Mouse (Mus musculus) hindbrain, embryonic 12.5 days (tissue): ENCODE data around the gene Me1. TPM values are rescaled to one million over a fixed set of nuclear protein-coding genes. Genes with fewer than 3 reads are reported as not detected.

Experiments used
- ATAC-seq: fragments of 200-750 bp; cut with Nextera tagmentation; 2 replicates; pipeline ENCODE4 v1.8.0; 2017; ENCODE audit warnings: moderate TSS enrichment; ENCODE audit not compliant: low FRiP score
- H3K27ac ChIP-seq: fragments of 300-500 bp; sonication (generic); 2 replicates; pipeline ENCODE4 v1.5.1; 2016; ENCODE audit warnings: mild to moderate bottlenecking
- H3K27me3 ChIP-seq: fragments of 300-500 bp; sonication (generic); 2 replicates; pipeline ENCODE4 v1.6.1; 2016; ENCODE audit warnings: mild to moderate bottlenecking
- H3K36me3 ChIP-seq: fragments of 300-500 bp; sonication (generic); 2 replicates; pipeline ENCODE4 v1.6.1; 2016; ENCODE audit warnings: mild to moderate bottlenecking
- H3K4me1 ChIP-seq: fragments of 300-500 bp; sonication (generic); 2 replicates; pipeline ENCODE4 v1.6.1; 2016
- H3K4me2 ChIP-seq: fragments of 300-500 bp; sonication (generic); replicated peaks from 2 replicates; pipeline ENCODE4 v1.6.1; 2016; ENCODE audit warnings: mild to moderate bottlenecking
- H3K4me3 ChIP-seq: fragments of 300-500 bp; sonication (generic); 2 replicates; pipeline ENCODE4 v1.5.1; 2016; ENCODE audit warnings: mild to moderate bottlenecking
- H3K9ac ChIP-seq: fragments of 300-500 bp; sonication (generic); 2 replicates; pipeline ENCODE4 v1.6.1; 2016; ENCODE audit warnings: mild to moderate bottlenecking, moderate library complexity
- H3K9me3 ChIP-seq: fragments of 300-500 bp; sonication (generic); replicated peaks from 2 replicates; pipeline ENCODE4 v1.6.1; 2016; ENCODE audit warnings: mild to moderate bottlenecking
- WGBS: fragments of 180-500 bp; shearing (Covaris S2); methylation state at CpG from one replicate; pipeline ENCODE4 v1.1.7; 2016; 5-methylcytosine and 5-hydroxymethylcytosine counted together
- polyA plus RNA-seq: library from polyadenylated mRNA; unstranded; fragments of >200 nt; fragmentation: Nextera tagmentation; extraction: Ambion mirVana; gene quantifications from 2 replicates; pipeline ENCODE4 v1.2.1, GENCODE M21; 2016

Gene Me1
- polyA plus RNA-seq, 1 experiment from 2014 or later: 22.8 TPM

- ATAC-seq: no peak
- no peaks in the 10 kb centered on the region for H3K9me3 ChIP-seq
- H3K9ac ChIP-seq: no peak overlapping the region
- WGBS: 80% methylated on average over 5 of the region's 5 CpGs
- H3K4me2 ChIP-seq: no peak overlapping the region
- no peaks in the 10 kb centered on the region for H3K36me3 ChIP-seq
- no peak overlapping the region for H3K27ac ChIP-seq
- H3K4me1 ChIP-seq: peaks cover 4% of the 10 kb centered on the region; the same call in 1 of the 2 replicates
- H3K4me3 ChIP-seq: no peak overlapping the region
- no peaks in the 10 kb centered on the region for H3K27me3 ChIP-seq
Measured at GRCm38 (mm10) chr9:86726381-86726720, 30.6 kb upstream of the Me1 start.

- ATAC-seq: 0 out of 2 replicates have a peak, but pooled peaks have one; percentile 56
- Histone ChIP-seq H3K27me3 (no peaks in the 10 kb centered on the region), H3K4me3 (no peak overlapping the region), H3K9ac (no peak overlapping the region), H3K9me3 (no peaks in the 10 kb centered on the region), H3K27ac (no peak overlapping the region), H3K4me2 (no peak overlapping the region), H3K4me1 (peaks cover 4% of the 10 kb centered on the region; the same call in 1 of the 2 replicates), H3K36me3 (no peaks in the 10 kb centered on the region)
- WGBS: 57% methylated on average over 7 of the region's 7 CpGs
Measured at GRCm38 (mm10) chr9:86725604-86726380, 30.0 kb upstream of the Me1 start.

GRCm38 (mm10) chr9:86725066-86725465 is 29.3 kb upstream of the Me1 start:
- ATAC-seq: no peak
- Histone ChIP-seq H3K27ac (no peak overlapping the region), H3K27me3 (no peaks in the 10 kb centered on the region), H3K9ac (no peak overlapping the region), H3K9me3 (no peaks in the 10 kb centered on the region), H3K4me1 (peaks cover 4% of the 10 kb centered on the region; the same call in 1 of the 2 replicates), H3K36me3 (no peaks in the 10 kb centered on the region), H3K4me3 (no peak overlapping the region), H3K4me2 (no peak overlapping the region)
- 93% methylated on average over 4 of the region's 4 CpGs for WGBS

- Histone ChIP-seq H3K4me3 (no peak overlapping the region), H3K27me3 (no peaks in the 10 kb centered on the region), H3K4me2 (no peak overlapping the region), H3K4me1 (peaks cover 4% of the 10 kb centered on the region; the same call in 1 of the 2 replicates), H3K9me3 (no peaks in the 10 kb centered on the region), H3K27ac (no peak overlapping the region), H3K9ac (no peak overlapping the region), H3K36me3 (no peaks in the 10 kb centered on the region)
- 94% methylated on average over 2 of the region's 2 CpGs for WGBS
- no peak for ATAC-seq
Measured at GRCm38 (mm10) chr9:86720794-86721193, 25.0 kb upstream of the Me1 start.

- ATAC-seq: no peak
- Histone ChIP-seq H3K4me1 (no peaks in the 10 kb centered on the region), H3K9me3 (no peaks in the 10 kb centered on the region), H3K4me2 (no peak overlapping the region), H3K27me3 (no peaks in the 10 kb centered on the region), H3K9ac (no peak overlapping the region), H3K36me3 (no peaks in the 10 kb centered on the region), H3K4me3 (no peak overlapping the region), H3K27ac (no peak overlapping the region)
- WGBS: 95% methylated on average over 5 of the region's 5 CpGs
Measured at GRCm38 (mm10) chr9:86720227-86720626, 24.5 kb upstream of the Me1 start.

- WGBS: 78% methylated on average over 5 of the region's 5 CpGs
- no peak overlapping the region for H3K4me2 ChIP-seq
Measured at GRCm38 (mm10) chr9:86717119-86717518, 21.4 kb upstream of the Me1 start.

GRCm38 (mm10) chr9:86716540-86716939 is 20.8 kb upstream of the Me1 start:
- no peak overlapping the region for H3K4me2 ChIP-seq
- no peaks in the 10 kb centered on the region for H3K9me3 ChIP-seq
- no peak overlapping the region for H3K27ac ChIP-seq
- no peak for ATAC-seq
- H3K36me3 ChIP-seq: no peaks in the 10 kb centered on the region
- no peaks in the 10 kb centered on the region for H3K4me1 ChIP-seq
- no peaks in the 10 kb centered on the region for H3K27me3 ChIP-seq
- no peak overlapping the region for H3K4me3 ChIP-seq
- 62% methylated on average over 2 of the region's 2 CpGs for WGBS
- no peak overlapping the region for H3K9ac ChIP-seq

More at GRCm38 (mm10) chr9:86717119-86717518, 21.4 kb upstream of the Me1 start:
- Histone ChIP-seq H3K4me3 (no peak overlapping the region), H3K4me1 (no peaks in the 10 kb centered on the region), H3K36me3 (no peaks in the 10 kb centered on the region), H3K9ac (no peak overlapping the region), H3K9me3 (no peaks in the 10 kb centered on the region), H3K27ac (no peak overlapping the region), H3K27me3 (no peaks in the 10 kb centered on the region)
- no peak for ATAC-seq

GRCm38 (mm10) chr9:86714089-86714488 is 18.3 kb upstream of the Me1 start:
- WGBS: 89% methylated on average over 3 of the region's 3 CpGs
- no peak overlapping the region for H3K4me3 ChIP-seq
- no peak overlapping the region for H3K9ac ChIP-seq

GRCm38 (mm10) chr9:86712648-86713047 is 16.9 kb upstream of the Me1 start:
- 79% methylated on average over 2 of the region's 2 CpGs for WGBS
- no peak for ATAC-seq

More at GRCm38 (mm10) chr9:86714089-86714488, 18.3 kb upstream of the Me1 start:
- Histone ChIP-seq H3K27ac (no peak overlapping the region), H3K9me3 (no peaks in the 10 kb centered on the region), H3K4me1 (no peaks in the 10 kb centered on the region), H3K27me3 (no peaks in the 10 kb centered on the region), H3K4me2 (no peak overlapping the region), H3K36me3 (no peaks in the 10 kb centered on the region)
- no peak for ATAC-seq

GRCm38 (mm10) chr9:86710091-86710634 is 14.4 kb upstream of the Me1 start:
- Histone ChIP-seq H3K27ac (no peak overlapping the region), H3K36me3 (no peaks in the 10 kb centered on the region), H3K4me2 (no peak overlapping the region), H3K4me3 (no peak overlapping the region), H3K9ac (no peak overlapping the region), H3K27me3 (no peaks in the 10 kb centered on the region), H3K9me3 (no peaks in the 10 kb centered on the region), H3K4me1 (no peaks in the 10 kb centered on the region)
- ATAC-seq: no peak
- WGBS: 91% methylated on average over 2 of the region's 2 CpGs

More at GRCm38 (mm10) chr9:86712648-86713047, 16.9 kb upstream of the Me1 start:
- no peak overlapping the region for H3K27ac ChIP-seq
- H3K9ac ChIP-seq: no peak overlapping the region
- H3K4me2 ChIP-seq: no peak overlapping the region
- no peaks in the 10 kb centered on the region for H3K9me3 ChIP-seq
- H3K4me1 ChIP-seq: no peaks in the 10 kb centered on the region
- H3K36me3 ChIP-seq: no peaks in the 10 kb centered on the region
- H3K4me3 ChIP-seq: no peak overlapping the region
- no peaks in the 10 kb centered on the region for H3K27me3 ChIP-seq

GRCm38 (mm10) chr9:86708921-86709320 is 13.2 kb upstream of the Me1 start:
- Histone ChIP-seq H3K9me3 (no peaks in the 10 kb centered on the region), H3K9ac (no peak overlapping the region), H3K27me3 (no peaks in the 10 kb centered on the region), H3K4me2 (no peak overlapping the region), H3K4me3 (no peak overlapping the region), H3K4me1 (no peaks in the 10 kb centered on the region), H3K27ac (no peak overlapping the region), H3K36me3 (no peaks in the 10 kb centered on the region)
- WGBS: 70% methylated on average over 6 of the region's 6 CpGs
- no peak for ATAC-seq

- Histone ChIP-seq H3K4me1 (no peaks in the 10 kb centered on the region), H3K4me2 (no peak overlapping the region), H3K27ac (no peak overlapping the region), H3K9ac (no peak overlapping the region), H3K4me3 (no peak overlapping the region), H3K36me3 (no peaks in the 10 kb centered on the region), H3K9me3 (no peaks in the 10 kb centered on the region), H3K27me3 (no peaks in the 10 kb centered on the region)
- no peak for ATAC-seq
- 59% methylated on average over 1 of the region's 1 CpGs for WGBS
Measured at GRCm38 (mm10) chr9:86707431-86707830, 11.7 kb upstream of the Me1 start.

GRCm38 (mm10) chr9:86701844-86702243 is 6.1 kb upstream of the Me1 start:
- H3K27ac ChIP-seq: no peak overlapping the region
- no peaks in the 10 kb centered on the region for H3K36me3 ChIP-seq
- H3K27me3 ChIP-seq: no peaks in the 10 kb centered on the region
- WGBS: 33% methylated on average over 2 of the region's 2 CpGs
- no peak overlapping the region for H3K4me2 ChIP-seq
- ATAC-seq: no peak
- no peaks in the 10 kb centered on the region for H3K4me1 ChIP-seq
- no peak overlapping the region for H3K4me3 ChIP-seq
- H3K9ac ChIP-seq: no peak overlapping the region
- no peaks in the 10 kb centered on the region for H3K9me3 ChIP-seq
